Mouse (Mus musculus): ENCODE data around the gene Narfl.
"Not testable (repeated sequence)": the region's sequence is repeated elsewhere in the genome, so short reads cannot be mapped to it uniquely, and the experiment has no call there.

The Narfl gene

DNA sequence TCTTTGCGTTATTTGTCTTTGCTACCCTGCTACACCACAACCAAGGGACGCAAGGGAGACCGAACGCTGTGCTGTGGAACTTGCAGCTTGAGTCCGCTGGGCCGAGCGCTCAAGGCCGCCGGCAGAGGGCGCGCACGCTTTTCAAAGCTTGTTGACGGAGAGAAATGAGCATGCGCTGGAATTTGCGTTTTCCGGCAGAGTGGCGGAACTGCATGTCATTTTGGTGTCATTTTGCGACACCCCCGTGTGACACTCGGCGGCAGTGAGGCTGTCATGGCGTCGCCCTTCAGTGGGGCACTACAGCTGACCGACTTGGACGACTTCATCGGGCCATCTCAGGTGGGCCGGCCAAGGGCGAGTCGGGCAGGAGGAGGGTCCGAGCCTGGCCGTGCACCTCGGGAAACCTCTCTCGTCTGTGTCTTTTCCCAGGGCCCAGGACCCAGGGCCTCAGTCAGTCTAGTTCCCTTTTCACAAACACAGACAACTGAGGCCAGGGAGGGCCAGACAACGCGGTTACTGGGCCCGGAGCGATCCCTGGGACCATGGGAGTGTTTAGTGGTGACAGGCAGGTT, at the start of gene Narfl:
Gene Narfl (plus strand): TSS at position 228 of the 572 bp plus-strand sequence.
- peak; percentile 99 for DNase-seq

DNA sequence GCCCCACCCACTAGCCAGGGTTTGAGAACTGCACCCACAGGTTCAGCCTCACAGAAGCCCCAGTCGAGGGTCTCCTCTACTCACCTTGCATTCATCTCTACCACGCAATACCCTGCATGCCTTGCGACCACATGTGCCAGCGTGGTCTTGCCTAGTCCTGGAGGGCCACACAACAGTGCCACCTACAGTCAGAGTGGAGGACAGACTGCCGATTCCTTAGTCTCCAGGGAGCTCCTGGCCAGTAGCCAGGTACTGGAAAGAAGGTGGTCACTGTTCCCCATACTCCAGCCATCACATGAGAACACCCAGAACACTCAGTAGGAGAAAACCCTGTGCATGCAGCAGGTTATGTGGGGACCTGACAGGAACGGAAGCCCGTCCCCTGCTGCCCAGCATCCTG, 49.7 kb upstream of the Narfl start:
- DNase-seq: peak in 1 of 2 experiments; percentile 50

DNA sequence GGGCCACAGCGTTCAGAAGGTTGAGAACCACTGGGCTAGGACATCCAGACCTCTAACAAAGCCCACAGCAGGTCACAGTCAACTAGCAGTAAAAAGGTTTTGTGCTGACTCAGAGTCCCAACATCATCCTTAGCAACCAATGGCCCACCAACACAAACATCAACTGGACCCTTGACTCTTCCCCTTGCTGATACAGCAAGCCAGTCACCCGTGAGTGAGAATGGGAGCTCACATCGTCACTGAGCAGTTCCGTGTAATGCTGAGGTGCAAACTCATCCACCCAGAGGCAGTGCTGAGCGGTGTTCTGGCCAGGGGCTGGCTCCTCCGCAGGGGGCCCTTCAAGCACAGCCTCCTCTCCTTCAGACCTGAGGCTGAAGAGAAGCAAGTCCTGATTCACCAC, 48.3 kb upstream of the Narfl start:
- no peak for DNase-seq

DNA sequence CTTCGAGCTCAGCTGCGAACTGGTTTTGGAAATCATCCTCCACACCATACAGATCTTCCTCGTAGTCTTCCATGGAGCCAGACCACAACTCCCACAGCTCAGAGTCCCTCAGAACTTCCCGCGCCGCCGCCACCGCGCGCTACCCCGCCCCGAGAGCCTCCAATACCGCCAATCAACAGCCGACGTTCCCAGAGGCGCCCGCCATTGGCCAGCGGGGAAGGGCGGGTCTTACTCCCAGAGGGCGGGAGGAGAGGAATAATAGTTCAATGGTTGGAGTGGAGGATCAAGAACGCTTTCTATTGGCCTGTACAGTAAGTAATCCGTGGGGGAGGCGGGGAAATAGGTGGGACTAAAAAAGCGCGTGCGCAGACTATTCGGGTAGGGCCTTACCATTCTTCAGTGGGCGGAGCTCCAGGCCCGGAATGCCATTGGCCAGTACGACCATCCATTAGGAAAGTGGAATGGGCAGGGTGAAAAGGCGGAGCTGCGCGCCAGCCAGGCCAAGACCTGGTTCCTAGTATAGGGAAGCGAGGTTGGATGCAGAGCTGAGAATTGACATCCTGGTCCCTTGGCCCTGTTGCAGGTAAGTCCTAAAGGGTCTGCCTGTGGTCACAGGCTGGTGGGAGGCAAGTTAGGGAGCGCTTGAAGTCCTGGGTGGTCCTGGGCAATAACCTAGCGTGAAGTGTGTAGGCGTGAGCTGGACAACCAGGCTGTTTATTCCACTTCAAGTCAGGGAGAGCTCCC, 46.1 kb upstream of the Narfl start, which contains the start of the genes Chtf18 and Rpusd1:
Gene Chtf18 (minus strand): TSS at position 155 of the 744 bp plus-strand sequence.
Gene Rpusd1 (plus strand): TSS at position 406 of the 744 bp plus-strand sequence.
- peak; percentile 100 for DNase-seq

DNA sequence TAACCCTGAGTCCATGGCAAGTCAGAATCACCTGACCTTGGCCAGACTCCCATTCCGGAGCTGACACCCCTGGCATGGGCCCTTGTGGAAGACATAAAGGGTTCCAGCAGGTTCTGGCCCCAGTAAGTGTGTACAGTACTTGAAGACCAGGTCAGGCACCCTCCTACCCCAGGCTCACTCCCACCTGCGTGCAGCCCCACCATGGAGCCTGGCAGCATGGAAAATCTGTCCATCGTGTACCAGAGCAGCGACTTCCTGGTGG, 45.6 kb upstream of the Narfl start:
- DNase-seq: peak in 1 of 2 experiments; percentile 56

DNA sequence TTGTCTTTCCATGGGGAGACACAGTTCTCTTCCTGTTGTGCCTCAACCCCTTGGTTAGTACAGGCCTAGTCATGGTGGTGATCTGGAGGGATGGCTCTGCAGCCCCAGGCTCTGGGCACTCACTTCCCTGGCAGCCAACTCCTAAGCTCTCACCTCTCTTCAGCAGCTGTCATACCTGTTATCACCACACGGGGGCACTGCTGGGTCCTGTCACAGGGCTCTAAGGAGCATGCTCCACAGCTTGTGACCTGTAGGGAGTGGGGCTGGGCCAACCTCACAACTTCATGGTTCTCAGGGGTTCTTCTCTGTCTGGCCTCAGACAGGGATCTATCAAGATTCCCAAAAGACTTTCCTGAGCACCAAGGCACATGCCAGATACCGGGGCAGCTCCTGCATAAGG, 41.5 kb upstream of the Narfl start:
- peak; percentile 93 to 95 for DNase-seq

DNA sequence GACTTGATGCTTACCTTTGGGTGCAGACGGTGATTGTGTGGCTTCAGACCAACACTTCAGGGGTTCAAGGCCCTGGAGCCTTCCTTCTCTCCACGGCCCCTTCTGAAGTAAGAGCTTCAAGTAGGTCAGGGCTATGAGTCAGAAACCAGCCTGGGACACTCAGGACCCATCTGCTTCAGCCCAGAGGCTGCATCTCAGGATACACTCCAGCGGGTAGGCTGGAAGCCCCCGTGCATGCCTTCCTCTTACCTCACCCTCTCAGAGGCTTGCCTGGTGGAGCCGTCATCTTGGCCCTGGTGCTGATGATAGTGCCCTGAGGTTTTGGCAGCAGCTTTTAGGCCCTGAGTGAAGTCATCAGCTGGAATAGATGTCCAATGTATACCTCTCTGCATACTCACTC, 38.3 kb upstream of the Narfl start:
- no peak for DNase-seq

DNA sequence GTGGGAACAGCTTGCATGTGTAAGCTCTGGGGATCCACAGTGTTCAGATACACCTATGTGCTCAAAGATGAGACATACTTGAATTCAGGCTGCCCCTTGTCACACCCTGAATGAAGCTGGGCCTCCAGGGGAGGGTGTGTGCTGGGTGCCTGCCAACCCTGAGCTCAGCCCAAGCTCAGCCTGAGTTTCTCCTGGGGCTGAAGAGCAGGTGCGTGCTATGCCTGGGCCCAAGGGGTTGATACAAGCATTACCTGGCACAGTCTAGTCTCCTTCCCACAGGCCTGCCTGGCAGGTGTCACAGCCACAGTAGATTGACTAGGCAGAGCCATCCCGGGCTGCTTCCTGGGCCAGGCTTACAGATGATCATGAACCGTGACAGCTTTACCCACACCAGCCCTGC, 37.8 kb upstream of the Narfl start, which contains the start of gene Mslnl:
Gene Mslnl (plus strand): TSS at position 298 of the 400 bp plus-strand sequence.
- no peak for DNase-seq

DNA sequence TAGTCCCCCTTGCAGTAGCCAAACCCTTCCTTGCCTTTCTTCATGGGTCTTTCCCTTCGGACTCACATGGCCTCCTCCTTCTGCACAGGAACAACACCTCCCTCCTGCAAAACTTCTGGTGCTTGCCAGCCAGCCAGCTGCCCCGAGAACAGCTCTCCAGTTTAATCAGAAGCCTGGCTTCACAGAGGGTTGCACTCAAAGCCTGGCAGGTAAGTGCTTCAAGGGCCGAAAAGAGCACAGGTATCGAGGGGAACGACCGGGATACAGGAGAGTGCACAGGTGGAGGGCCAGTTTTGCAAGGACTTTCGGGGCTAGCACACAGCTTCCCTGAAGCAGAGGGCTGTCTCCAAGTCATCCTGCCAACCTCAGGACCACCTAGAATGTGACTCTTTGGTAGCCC, 34.7 kb upstream of the Narfl start:
- DNase-seq: no peak

DNA sequence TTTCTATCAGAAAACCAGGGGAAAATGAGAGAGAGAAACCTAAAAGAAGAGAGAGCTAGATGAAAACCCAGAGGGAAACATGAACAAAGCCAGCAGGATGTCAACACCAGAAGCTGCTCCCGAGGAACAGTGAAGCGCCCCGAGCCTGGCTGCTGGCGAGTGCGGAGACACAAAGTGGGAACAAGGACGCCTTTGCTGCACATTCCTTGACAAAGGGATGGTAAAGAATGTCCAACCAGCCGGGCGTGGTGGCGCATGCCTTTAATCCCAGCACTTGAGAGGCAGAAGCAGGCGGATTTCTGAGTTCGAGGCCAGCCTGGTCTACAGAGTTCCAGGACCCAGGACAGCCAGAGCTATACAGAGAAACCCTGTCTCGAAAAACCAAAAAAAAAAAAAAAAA, 32.1 kb upstream of the Narfl start:
- DNase-seq: not testable (repeated sequence)

DNA sequence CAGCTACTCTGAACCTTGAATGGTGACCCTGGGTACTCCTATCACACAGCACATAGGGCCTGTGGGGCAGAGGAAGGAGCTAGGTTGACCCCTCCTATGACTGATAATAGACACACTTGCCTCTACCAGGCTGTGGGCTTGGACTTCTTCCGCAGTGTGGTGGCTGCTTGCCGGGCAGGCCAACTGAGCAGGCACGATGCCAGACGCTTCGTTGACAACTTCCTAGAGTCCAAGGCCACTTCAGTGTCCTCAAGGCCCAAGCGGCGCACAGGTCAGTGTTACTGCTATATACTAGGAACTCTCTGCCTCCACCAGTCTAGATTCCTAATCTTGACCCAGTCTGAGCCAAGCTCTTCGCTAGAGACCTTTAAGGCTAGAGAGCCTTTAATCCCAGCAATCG, 29.7 kb upstream of the Narfl start:
- peak in 1 of 2 experiments; percentile 32 for DNase-seq

DNA sequence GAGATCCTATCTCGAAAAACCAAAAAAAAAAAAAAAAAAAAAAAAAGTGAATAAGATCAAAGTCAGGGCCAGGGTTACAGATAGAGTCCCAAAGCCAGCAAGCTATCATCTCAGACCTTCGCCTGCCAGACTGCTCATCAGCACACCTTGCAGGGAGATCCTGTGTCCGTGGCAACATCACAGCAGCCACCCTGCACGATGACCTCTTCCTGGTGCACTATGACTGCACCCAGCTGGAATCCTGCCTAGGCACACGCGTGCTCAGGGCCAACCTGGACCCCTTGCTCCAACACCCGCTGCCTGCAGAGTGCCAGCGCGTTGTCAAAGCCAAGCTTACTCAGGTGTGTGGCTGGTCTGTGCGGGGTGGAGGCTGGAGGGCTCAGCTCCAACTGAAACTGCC, 29.3 kb upstream of the Narfl start:
- DNase-seq: no peak

DNA sequence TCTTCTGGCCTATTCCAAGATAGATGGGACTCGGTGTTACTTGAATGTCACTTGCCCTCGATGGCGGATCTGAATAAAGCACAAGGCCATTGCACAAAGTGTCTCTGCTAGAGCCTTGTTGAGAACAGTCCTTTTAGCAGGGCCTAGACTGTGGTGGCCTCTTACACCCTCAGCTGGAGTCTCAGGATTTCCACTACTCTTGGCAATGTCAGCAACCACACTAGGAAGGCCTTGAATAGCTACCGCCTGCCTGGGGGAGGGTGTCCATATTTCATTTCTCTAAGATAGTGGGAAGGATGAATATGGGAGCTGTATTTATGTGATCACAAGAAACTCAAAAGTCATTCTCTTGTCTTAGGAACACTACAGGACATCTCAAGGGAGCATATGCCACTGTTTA, 25.3 kb upstream of the Narfl start:
- DNase-seq: no peak

DNA sequence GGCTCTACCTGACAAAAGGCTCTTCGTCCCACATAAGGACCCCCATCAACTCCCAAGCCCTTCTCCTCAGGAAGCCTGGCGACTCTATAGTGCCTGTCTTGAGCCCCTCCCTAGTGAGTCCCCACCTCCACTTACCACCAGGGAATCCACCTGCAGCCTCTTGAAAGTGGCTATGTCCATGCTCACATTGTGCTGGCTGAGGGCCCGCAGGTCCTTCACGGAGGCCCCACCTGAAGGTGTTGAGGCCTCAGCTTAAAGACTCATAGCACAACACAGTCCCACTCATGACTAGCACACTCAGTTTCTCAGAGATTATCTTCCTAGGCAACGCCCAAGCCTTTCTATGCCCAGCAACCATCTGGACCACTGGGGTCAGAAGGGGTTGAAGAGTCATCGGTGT, 24.3 kb upstream of the Narfl start:
- no peak for DNase-seq

DNA sequence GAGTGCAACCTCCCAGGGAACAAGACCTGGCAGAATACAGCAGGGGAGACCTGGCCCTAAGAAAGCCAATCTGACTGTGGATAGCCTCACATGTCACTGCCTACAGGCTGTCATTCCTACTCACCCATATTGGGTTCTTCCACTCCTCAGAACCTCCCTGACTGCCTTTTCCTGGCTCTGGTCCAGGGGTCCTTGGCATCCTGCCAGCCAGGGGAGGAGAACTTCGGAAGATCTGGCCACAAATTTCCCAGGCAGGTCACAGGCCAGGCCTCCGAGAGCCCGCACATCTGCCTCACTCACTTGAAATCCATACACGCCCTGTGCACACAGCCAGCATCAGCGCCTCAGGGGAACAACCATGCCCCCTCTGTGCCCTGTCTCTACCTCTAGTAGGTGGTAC, 22.1 kb upstream of the Narfl start:
- peak; percentile 81 to 82 for DNase-seq

DNA sequence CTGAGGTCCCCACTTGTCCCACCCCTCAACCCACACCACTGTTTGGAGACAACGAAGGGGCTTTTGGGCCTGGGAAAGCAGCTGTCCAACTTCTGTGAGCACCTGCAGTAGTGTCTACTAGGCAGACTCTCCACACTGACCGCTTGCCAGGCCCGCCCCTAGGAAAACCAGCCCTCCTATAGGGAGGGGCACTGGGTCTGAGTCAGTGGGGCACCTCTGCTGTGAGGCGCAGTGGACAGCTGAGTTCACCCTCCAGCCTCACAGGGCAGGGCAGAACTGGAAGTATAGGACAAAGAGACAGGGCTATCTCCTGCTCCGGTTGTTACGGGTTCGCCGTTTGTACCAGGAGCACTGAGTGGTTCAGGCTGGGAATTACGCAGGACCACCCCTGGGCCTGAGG, 19.3 kb upstream of the Narfl start, which contains the start of gene Msln:
Gene Msln (minus strand): TSS at position 138 of the 400 bp plus-strand sequence.
- DNase-seq: no peak

DNA sequence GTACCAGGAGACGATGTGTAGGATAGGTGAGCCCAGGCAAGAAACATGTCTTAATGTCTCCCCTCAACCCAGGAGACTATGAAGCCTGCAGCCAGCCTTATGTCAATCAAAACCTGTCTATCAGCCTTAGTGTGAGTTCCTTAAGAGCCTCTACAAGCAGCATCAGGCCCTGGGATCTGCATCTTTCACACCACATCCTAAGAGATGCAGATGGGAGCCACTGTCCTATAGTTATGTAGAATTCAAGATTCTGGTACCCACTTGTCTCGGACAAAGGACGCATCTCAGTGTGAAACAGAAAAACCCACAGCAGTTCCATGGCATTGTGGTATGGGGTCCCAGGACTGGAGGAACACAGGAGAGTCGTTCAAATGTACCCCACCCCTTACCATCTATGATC, 18.5 kb upstream of the Narfl start:
- no peak for DNase-seq

DNA sequence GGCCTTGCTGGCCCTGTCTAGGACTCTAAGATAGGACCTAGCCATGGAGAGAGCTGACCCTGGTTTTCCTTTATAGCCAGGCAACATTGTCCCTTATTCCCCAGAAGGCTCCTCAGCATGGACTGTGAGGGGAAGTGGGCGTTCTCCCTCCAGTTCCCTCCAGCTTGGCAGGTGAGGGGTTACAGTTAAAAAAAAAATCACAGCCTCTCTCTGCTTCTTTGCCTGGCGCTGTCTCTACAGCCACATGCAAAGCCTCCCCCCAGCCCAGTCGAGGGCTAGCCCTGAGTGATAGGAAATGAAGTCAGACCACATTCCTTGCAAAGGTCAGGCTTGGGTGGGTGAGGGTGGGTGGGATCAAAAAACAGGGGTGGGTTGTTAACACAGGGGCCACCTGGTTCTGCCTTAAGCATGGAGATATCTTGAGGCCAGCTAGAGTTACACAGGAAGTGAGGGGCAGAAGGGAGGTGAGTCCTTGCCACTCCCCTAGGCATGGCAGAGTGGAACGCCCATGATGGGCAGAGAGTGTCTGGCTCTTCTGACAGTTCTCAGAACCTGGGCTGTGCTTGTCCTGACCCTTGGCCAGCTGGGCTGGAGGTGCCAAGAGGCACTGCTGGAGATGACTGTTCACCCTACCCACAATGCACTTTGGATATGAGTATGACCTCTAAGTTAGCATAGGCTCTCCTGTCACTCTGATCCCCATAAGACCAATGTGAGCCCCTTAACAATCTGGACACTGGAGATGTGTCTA, 17.8 kb upstream of the Narfl start:
- DNase-seq: no peak

DNA sequence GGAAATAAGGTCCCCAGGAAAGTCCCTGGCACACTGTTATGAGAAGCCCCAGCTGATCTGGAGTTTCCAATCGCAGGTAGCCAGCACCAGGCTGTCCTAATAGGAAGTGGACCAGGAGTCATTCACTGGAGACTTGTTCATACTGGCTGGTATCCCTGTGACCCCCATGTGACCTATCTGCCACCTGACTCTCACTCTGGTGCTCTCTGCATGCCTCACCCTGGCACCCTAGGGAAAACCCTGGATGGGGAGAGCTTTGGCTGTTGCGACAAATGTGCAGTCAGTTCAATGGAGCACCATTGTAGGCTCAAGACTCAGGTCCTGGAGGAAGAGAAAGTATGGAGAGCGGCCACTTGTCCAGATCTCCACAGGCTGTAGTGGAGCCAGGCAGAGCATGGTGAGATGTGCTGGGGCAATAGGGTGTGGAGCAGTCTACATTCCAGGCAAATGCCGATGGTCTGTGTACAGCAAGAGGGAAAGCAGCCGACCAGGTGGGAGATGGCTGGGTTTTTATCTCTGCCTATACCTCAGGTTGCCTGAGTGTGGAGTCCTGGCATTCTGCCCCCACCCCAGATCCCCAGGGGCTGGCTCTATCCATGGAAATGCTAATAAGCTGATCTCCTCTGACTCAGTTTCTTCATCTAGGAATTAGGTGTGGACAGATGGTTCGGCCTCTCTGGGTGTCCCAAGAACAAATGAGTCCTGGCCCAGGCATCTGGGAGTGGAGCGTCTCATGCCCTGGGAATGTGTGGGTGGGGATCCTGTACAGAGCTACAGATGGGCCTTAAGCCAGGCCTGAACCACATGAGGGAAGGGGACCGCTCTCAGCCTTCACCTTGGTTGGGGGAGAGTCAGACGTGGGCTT, 17.0 kb upstream of the Narfl start:
- DNase-seq: no peak

DNA sequence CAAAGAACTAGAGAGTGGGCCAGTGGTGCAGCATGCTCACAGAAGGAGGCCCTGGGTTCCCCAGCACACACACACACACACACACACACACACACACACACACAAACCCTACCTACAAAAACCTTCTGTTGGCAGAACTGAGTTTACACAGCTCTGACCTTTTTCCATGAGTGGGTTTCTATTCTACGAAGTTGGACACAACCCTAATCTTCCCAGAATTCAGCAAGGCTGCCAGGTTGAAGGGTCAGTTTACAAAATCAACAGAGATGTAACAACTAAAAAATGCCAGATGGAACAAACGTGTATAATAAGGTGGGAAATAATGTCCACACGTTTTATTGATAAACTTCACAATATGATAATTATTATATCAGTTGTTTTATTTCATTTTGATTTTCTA, 15.9 kb upstream of the Narfl start:
- no peak for DNase-seq

DNA sequence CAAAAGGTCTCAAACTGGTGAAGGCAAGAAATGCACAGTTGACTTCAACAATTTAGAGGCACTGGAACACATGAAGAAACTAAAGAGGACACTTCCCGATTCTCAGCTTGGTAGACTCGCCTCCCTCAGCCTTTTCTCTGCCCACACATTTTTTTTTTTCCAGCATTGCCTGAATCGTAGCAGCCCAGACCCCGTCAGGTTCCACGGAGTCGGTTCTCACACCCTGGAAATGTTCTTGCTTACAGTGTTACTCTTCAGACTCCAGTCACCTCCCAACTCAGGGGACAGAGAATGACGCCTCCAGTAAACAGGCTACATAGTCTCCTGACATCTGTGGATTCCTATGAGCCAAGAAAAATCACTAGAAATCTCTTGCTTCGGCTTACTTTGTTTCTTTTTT, 13.4 kb upstream of the Narfl start:
- no peak for DNase-seq

DNA sequence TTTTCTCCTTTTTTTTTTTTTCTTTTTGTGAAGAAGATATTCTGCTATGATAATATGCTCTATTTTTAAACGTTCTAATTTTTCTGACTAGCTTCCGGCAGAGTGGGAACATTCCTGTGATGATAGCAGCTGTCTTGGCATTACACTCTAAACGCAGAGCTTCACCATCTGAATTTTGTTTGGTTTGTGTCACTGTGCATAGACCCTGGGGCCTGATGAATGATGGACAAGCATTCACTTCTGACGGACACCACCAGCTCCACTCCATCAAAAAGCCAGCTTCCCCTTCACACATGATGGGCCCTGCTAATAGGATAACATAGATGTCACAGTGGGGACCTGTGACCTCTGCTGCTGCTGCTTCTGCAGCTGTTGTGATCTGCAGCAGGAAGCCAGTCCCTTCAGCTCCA, 12.0 kb upstream of the Narfl start:
- DNase-seq: no peak

DNA sequence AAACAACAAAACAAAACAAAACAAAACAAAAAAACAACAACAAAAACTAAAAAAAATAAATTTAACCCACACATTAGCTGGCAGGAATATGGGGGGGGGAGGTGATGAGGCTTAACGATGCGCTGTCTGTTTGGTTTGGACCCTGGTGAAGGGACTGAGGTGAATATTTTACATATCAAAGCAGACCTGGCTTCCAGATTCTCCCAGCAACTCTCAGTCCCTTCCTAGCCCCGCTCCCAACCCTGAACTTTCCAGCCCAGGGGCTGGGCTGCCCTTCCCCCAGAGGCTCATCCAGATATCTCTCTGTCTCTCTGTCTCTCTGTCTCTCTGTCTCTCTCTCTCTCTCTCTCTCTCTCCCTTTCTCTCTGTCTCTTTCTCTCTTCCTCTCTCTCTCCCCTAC, 11.0 kb upstream of the Narfl start:
- DNase-seq: no peak
